Mouse (Mus musculus) liver, adult (tissue): ENCODE measurements around the gene Lrrc74a.

Experiments
- GATA4 ChIP-seq: IDR thresholded peaks from 2 replicates; pipeline ENCODE4 v1.6.1; 2014; ENCODE audit warnings: mild to moderate bottlenecking, low read length; ENCODE audit not compliant: insufficient replicate concordance

The Lrrc74a gene

GRCm38 (mm10) chr12:86803651-86804307 is 69.6 kb downstream of the Lrrc74a start:
- no peak for TF ChIP-seq GATA4

DNA sequence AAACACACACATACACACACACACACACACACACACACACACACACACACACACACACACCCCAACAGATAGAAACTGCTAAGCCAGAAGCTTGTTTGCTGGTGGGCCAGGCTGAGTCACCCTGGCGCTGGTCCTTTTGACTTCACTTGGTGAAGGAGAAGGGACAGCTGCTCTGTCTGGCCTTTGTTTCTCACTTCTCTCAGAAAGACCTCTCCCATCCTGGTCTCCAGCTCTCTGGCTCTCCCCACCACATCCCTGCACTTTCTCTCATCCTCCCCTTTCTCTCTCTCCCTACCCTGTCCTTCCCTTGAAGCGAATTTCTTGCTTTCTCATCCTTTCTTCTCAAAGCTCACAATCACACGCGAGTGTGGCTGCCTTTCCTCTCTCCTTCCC is 70.1 kb downstream of the Lrrc74a start:
- no peak for TF ChIP-seq GATA4

DNA sequence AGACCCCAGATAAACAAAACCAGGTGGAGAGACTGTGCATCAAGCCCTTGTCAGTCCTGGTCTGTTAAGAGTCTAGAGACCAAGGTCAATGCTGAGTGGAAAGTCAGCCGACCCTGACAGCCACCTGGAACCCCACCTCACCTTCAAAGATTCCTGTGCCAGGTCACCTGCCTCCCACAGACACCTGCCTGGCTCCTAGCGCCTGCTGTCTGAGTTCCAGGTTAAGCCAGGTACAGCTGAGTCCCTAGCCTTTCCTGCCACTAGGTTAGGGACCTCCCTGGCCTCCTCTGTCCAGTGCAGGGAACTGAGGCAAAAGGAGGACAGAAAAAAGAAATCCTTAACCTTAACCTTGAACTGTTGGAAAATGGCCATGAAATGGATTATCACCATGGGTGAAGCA is 70.7 kb downstream of the Lrrc74a start:
- no peak for TF ChIP-seq GATA4

GRCm38 (mm10) chr12:86805315-86805714 is 71.1 kb downstream of the Lrrc74a start:
- no peak for TF ChIP-seq GATA4

DNA sequence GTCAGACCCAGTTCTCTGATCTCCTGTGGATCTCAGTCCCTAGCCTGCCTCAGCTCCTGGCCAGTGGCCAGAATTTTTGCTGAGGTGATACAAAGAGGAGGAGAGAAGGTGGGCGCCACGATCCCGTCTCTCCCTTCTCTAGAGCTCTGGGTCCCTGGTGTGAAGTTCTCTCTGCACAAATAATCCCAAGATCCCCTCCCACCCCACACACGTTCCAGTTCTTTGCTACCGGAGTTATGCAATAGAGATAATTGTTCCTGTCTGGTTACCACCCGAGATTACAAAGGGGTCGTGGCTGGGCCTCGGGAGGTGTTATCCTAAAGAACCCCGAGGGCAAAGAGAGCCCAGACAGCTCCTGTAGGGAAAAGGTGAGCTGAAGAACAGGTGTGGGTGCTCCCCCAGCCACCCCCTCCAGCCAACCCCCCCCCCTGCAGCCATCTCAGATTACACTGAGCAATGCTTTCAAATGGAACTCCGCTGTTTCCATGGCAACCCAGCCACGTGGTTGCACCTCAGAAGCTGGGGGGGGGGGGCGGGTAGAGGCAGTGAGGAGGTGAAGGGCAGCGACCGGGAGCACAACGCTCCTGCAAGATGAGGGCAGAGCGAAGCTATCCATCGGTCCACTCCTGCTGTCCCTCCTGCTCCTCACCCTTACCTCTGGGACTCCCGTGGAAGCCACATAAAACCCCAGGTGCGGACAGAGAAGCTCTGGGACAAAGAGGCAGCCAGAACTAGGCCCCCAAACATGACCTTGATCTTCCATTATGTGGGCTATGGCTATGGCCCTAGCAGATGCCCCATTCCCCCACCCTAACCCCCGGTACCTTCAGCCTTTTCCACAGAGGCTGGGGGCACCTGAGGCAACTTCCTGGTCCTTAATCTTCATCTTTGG is 72.1 kb downstream of the Lrrc74a start:
- TF ChIP-seq GATA4 = no peak

GRCm38 (mm10) chr12:86806923-86807794 is 73.0 kb downstream of the Lrrc74a start:
- TF ChIP-seq GATA4 = no peak

- no peak for TF ChIP-seq GATA4
These were observed 73.6 kb downstream of the Lrrc74a start for GRCm38 (mm10) chr12:86807795-86808128.

- TF ChIP-seq GATA4 = no peak
These were observed 74.7 kb downstream of the Lrrc74a start for GRCm38 (mm10) chr12:86808856-86809255.

DNA sequence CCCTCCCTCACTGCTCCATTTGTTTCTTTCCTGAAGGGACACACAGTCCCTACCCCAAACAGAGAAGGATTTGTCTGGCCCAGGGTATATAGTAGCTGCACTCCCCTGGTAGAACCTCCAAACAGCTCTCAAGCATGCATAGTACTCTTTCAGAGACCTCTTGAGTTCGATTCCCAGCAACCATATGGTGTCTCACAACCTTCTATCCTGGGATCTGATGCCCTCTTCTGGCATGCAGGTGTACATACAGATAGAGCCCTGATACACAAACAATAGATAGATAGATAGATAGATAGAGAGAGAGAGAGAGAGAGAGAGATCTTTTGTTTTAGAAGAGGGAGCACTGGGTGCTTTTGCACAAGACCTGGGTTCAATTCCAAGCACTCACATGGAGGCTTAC is 75.9 kb downstream of the Lrrc74a start:
- TF ChIP-seq GATA4 = no peak

DNA sequence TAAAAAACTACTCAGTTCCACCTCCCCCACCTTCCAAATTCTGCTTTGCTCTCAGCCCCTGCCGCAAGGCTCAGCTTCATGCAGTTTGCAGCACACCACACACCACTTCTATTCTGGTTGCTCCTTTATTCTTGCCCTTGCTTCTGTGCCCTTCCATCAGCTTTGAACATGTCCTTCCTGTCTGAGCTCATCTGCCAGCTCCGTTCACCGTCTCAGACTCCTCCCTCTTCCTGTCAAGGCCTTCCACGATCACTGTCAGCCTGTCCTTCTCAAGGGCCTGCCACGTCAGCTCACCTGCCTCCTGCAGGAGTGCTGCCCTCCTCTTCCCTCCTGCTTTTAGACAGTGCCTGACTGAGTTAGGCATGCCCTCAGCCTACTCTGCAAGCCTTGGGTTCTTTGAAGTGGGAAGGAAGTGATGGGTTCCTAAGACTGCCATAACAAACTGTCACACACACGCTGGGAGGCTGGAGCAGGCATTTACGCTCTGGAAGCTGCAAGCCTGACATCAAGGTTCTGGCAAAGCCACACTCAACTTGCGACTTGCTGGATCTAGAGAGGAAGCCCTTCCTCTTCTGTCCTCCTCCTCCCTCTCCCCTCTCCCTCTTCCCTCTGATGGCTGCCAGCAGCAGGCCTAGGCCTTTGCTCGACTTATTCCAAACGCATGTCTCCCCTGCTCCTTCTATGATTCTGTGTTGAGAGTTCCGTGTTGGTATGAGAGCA is 76.7 kb downstream of the Lrrc74a start:
- TF ChIP-seq GATA4 = no peak

GRCm38 (mm10) chr12:86812782-86813181 is 78.6 kb downstream of the Lrrc74a start:
- TF ChIP-seq GATA4 = no peak
